Mouse (Mus musculus) frontal cortex, adult (tissue): Measurements from ENCODE around the gene Slc38a1.
A peak's percentile ranks its signal among the peaks of the same experiment; 100 is the strongest.

Source experiments
- ATAC-seq: cut with Nextera tagmentation; 2 replicates; pipeline ENCODE4 v1.9.2; 2017; ENCODE audit warnings: mild to moderate bottlenecking, moderate library complexity, mixed read lengths; ENCODE audit not compliant: low TSS enrichment

Slc38a1 gene

DNA sequence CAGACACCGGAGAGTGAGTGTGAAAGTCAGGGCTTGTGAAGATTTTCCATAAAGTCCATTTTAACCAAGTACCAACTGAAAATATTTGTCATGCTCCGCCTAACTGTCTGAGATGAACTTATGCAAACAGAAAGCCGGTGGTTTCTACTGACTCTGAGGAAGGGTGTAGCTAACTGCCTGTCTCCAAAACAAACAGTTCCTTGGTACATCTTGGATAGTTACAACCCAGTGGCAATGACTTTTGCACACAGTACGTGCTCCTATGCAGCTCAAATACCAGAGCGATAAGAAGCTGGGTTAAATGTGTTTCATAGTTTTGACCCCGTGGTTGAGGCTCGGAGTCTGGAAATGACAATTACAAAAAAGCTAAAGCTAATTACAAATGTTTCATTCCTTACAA, 34.0 kb downstream of the Slc38a1 start:
- no peak for ATAC-seq

DNA sequence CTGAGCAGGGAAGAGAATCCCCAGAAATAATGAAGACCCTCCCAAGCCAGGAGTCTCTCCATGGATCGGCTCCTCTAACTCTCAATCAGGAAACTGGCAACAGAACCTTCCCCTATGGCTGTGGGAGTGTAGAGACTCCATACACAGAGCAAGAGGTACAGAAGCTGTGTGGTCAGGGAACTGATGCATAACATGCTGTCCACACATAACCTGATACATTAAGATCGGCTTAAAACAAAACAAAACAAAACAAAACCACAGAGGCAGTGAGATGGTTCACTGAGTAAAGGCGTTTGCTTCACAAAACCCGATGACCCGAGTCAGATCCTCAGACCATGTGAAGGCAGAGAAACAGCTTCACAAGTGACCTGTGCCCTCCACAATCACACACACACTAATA, 35.3 kb downstream of the Slc38a1 start:
- no peak for ATAC-seq

DNA sequence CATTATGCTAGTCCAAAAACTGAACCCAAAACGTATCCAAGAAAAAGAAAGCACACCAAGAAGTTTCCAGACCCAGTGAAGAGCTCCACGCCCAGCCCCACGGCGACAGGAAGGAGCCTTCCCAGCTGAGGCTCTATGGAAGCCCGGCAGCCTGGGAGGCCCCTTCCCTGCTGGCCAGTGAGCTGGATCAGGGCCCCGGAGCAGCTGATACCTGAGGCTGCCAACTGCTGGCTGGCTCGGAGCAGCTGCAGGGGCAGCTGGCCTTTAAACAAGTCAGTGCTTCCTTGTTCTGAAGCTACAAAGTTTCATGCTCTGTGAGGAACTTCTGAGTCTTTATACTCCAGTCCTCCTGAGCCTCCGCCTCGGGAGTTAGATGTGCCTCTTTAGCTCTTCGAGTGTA, 38.4 kb downstream of the Slc38a1 start:
- ATAC-seq, result 0 out of 2 replicates have a peak, but pooled peaks have one; percentile 44

DNA sequence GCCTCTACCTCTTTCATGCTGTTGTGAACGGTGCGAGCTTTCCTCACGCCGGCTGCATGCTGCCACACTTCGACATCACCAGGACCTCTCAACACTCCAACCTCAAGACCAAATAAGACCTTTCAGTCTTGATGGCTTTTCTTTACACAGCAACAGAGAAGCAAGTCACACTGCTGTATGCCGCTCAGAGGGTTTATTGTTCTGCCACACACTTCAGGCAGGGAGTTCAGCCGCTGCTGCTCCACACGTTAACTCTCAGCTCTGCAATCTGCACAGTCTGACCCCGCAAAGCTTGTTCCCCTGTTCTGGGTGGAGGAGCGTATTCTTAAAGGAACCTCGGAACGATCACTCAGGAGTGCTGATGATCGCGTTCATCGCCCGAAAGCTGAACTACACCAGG, 40.7 kb downstream of the Slc38a1 start:
- ATAC-seq, result no peak

DNA sequence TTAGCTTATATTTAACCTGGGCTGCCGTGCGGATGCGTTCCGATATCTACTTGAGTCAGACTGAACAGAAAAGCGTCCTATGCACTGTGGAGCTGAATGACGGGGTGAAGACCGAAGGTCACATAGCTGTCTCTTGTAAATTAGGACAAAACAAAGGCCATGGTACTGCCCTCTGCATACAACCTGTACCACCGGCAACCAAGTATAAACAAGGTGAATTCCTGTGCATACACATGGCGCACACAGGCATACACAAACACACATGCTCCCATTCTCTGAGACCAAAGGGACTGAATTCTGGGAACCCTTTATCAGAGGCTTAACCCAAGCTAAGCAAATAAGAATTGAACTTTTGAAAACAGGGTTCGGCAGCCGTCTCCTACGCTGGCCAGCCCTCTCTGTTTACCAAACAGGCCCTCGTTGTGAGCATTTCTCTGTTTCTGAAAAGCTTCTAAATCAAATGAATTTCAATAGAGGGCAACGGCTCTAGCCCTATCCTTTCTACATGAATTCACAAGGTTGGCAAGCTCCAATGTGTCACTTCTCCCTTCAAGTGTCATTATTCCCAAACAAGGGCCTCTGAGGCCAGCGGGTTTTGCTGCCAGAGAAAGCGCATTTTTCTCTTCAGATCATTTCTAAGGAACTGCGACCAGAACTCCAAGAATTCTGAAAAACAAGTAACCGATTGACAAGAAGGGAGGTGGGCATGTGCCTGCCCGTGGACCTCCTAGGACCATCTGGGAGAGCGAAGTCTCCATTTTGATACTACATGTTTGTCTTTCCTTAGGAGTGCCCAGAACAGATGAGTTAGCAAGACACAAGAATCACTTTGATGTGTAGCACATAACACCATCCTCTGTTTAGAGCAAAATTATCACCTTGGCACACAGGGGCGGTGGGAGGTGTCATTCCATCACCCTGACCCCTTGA, 42.6 kb downstream of the Slc38a1 start:
- no peak for ATAC-seq

DNA sequence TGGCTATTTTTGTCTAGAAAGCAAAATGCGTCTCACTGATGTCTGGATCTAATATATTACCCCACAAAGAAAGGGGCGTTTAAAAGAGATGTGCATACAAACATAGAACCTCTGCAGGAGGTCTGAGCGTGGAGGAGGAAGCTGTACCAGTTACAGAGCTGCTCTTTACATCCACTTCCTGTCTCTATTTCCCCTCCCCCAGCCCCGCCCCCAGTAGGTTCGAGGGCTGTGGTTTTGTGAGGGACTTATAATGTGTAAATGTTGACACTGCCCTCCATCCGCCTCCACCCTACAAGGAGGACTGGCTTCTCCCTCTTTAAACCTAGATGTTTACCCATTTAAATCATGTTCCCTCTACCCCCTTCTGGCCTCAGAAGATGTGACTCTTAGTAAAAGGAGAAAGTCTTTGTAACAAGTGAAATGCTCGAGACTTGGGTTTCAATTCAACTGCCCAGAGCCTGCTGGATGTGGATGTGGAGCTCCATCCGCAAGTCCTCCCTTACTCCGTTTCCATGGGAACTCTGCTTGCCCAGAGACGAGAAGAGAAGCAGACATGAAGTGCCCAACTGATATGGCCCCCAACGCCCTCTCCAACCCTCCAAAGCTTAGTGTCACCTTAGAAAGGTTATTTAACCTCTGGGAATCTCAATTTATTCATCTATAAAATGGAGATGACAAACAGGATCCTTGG, 43.7 kb downstream of the Slc38a1 start:
- no peak for ATAC-seq

DNA sequence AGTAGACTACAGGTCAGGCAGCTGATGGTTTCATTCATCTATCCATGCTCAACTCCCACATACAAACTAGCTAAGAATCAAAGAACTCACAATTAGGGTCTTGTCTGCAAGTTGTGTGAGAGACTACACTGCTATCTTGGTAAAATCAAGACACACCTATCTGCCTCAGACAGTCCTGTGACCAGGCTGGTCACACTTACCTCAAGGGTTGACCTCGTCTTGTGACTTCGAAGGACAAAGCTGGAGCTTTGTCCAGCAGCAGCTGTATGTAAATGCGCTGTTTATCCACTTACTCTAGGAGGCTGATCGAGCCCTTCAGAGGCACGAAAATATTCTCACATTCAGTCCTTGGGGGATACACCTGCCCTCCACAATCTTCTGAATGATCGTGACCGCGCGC, 45.6 kb downstream of the Slc38a1 start:
- no peak for ATAC-seq

DNA sequence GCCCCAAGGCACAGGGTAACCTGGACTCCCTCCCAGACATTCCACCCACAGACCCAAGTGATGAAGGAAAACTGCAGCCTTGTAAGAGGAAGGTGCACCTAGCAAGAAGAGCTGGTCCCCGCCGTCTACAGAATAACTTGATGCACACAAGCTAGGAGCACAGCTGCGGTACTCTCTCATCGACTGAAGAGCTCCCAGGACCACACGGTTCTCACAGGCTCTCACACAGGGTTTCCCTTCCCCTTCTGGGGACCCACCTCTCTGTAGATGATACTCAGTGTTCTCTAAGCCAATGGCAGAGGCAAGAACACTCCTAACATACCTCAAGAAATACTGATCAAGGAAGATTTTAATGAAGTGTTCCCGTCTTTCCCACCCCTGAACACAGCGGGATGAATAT, 48.4 kb downstream of the Slc38a1 start:
- no peak for ATAC-seq

DNA sequence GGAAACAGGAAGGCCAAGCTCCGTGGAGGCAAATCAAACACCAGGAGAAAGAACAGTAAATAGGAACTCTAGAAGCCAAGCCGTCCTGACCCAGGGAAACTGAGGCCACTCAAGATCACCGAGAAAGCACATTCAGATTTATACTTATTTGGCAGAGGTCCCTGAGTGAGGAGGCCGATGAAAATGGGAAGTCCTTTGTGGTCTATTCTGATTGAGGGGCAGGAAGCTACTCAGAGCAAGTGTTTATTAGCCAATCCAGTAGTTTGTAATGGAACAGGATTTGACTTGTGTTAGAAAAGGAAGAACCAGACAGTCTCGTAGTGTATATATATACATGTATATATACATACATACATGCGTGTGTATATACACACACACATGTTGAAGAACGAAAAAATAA, 48.8 kb downstream of the Slc38a1 start:
- ATAC-seq, result no peak

DNA sequence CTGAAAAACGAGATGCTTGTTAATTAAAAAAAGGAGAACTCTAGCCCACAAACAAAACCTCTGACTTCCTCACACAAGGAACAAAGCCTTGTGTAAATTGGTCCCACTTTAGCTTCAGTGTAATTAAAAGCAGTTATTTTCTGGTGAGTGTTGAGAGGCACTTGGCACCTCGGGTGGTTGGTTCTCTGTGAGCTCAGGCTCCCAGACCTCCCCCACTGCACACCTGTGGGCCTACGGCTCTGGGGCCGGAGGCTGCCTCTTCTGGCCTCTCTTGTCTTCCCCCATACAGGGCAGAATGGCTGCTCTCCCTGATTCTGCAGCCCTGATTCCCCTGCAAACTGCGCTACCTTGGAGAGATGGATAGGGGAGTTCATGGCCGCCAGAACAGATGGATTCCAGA, 49.3 kb downstream of the Slc38a1 start:
- ATAC-seq, result no peak

DNA sequence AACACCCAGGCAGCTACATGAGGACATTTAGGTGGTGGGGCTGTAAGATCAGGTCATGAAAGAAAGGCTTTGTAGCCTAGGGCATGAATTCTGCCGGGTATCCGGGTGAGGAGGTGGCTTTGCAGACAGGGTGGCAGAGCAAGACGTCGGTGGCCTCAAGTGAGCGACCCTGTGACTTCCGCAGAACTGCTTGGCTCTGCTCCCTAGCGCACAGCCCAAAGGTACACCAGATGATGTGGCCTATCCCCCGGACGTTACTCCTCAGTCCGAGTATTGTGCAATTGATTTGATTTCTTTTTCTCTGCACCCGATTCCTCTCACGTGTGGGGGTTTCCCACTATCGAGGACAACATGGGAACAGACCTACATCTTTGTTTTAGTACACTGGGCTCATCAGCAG, 49.7 kb downstream of the Slc38a1 start:
- ATAC-seq, result no peak

DNA sequence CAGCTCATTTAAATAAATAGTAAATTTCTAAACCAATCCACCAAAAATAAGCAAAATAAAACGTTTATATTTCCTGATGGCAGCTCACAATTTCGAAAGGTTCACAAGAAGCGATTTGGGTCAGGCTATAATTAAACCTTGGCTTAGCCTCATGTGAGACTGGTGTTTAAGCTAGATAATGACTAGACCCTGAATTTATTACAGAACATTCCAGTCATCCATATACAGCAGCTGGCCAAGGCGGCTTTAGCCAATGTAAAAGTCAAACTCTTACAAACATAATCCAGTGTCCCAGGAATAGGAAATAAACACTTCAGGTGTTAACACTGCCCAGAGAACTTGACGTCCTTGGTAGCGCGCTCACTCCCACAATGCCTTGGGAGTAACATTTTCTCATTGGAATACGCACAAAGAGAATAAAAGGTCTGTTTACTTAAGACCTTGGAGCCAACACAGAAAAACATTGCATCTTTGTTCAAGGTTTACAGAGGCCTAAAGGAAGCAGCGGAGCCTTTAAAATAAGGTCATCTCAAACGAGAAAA, 50.8 kb downstream of the Slc38a1 start:
- ATAC-seq, result no peak

DNA sequence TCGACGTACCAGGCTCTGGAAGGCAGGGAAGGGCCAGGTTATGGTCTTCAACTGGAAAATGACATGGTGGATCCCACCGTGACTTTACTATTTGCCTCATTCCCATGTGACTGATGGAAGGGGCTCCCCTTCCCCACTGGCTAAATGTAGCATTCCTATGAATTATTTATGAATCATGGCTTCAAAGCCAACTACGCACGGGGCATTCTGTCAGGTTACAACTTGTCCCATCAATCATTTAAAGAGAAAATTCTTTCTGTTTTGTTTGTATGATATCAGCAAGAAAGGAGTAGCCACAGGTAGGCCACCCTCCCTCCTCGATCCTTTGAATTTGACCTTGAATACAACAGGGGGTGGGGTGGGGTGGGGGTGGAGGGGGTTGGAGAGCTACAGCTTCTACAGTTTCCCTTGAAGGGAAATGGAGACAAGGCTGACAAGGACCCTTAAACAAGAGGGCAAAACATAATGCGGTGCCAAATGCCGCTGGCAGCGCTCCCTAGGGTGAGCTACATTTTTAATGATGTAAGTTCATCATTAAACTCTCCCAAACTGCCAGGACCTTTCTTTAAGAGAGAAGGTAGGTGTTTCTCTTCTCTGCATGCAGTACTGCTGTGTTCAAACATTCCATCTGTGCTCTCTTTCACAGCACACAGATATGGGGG, 53.6 kb downstream of the Slc38a1 start:
- no peak for ATAC-seq

DNA sequence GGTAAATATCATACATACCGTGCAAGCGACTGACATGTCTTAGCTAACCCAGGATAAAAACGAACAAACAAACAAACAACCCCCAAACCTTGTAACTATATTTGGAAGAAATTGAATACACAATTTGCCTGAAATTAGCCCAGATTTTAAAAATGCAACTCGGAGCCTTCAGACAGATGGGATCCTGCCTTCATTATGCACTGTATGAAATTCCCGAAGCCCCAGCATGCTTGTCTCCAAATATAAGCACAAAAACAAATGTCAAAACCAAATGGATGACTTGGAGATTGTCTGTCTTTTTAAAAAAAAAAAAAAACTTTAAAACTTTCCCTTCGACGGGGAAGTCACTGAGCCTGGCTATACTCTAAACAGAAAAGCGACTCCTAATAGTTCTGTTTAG, 54.7 kb downstream of the Slc38a1 start:
- ATAC-seq, result no peak

DNA sequence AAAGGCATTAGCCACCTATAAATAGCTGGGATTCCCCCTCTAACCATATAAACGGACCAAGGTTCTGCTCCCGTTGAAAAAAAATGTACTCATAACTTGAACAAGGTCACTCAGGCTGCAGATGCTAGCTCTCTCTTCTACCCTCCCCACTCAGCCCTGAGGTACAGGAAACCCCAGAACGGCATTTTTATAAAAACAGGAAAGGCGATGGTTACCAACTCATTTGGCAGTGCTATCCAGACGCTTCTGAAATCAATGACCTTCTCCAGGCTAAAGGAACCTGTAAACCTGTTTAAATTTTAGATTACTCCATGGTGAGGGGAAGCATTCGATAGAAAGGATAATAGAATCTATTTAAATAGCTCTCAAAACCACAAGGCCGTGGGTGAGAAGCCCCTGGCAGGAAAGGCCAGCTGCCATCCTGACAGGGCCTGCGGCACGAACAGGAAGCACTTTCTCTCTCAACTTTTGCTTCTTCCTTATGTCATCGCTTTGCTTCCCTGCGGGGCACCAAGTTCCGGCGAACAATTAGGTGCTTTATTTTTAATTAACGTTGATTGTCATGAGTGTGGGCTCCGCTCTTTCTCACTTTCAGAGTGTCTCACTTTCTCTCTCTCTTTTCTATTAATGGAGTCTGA, 59.2 kb downstream of the Slc38a1 start:
- no peak for ATAC-seq

DNA sequence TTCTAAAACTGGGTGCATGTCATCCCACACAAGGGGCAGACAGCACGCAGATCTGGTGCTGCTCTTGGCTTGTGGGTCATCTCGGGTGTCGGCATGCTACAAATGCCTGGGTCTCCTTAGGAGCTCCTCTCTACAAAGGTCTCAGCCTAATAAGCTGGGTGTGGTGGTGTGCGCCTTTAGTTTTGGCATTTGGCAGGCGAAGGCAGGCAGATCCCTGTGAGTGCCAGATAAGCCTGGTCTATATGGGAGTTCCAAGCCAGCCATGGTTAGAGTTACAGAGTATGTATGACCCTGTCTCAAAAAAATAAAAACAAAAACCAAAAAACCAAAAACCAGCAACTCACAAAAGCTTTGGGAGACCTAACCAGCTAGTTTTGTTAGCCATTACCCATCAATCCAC, 65.7 kb downstream of the Slc38a1 start:
- ATAC-seq, result no peak

DNA sequence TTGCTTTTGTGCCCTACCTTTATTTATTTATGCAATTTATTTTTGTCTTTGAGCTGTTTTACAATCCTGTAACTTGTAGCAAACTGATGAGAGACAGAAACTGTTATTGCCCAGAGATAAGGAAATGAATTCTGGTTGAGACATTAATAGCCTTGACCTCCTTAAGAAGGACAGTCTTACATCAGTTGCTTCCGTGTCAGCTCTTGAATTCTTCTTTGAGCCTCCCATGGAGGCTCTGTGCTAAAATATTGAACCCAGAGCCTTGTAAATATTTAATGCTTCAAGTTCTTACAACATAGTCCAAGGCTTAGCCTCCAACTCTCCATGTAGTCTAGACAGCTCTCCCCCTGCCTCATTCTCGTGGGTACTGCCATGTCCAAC, 73.7 kb downstream of the Slc38a1 start:
- ATAC-seq, result no peak

DNA sequence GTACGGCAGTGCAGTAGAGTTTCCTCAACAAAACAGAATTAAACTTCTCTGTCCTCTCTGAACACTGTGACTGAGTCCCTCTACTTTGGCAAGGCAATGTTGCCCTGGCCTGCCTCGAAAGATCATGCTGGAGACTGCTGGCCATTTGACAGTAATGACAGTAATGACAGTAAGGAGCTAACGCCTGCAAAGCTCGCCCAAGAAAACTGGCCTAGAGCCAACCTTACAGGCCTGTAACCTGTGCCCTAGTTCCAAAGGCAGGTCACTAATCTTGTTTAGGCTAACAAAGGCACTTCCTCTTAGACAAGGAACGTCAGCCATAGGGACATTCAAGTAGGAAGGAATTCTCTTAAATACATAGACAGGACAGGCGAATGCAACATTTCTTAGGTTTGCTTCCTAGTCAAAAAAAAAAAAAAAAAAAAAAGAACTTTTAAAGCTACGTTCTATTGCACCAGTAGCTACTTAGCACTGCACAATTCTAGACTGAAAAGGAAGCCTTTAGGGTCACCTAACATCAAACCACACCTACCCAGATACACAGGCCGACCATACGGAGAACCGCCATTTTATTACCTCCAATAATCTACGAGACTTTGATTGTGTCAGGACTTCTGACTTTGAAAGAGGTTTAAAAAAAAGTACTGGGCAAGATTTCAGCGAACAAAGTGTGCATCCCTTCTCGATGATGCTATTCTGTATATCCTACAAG, 74.3 kb downstream of the Slc38a1 start:
- ATAC-seq, result no peak

DNA sequence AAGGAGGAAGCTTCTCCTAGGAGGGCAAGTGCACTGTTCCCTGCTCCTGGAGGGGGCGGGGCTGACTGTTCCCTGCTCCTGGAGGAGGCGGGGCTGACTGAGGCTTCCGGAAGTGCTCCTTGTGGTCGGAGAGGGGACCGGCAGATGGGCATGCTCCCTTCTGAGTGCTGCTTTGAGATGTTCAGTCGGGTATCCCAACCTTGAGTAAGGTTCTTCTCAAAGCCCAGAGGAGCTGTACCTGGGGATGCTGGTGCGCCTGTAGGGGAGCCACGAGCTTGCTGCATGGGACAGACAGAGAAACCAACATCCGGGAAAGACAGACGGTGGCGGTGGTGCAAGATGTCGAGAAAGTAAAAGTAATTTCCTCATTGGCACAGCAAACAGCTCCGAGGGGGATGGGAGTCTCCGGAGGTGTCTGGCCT, 75.9 kb downstream of the Slc38a1 start:
- ATAC-seq, result no peak

DNA sequence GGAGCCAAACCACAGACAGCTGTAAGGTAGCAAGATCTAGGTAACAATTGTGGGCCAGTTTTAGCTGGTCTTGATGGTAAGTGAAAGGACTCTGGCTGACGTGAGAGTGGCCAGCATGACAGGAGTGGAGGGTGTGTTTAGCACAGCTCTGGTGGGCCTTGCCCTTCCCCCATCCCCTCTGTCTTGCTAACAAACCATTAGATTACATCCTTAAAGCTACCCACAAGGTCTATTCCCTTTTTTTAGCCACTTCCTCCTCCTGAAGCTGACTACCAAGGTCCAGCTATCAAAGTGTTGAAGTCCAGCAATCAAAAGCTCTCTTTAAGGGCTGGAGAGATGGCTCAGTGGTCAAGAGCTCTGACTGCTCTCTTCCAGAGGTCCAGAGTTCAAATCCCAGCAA, 78.9 kb downstream of the Slc38a1 start:
- no peak for ATAC-seq

DNA sequence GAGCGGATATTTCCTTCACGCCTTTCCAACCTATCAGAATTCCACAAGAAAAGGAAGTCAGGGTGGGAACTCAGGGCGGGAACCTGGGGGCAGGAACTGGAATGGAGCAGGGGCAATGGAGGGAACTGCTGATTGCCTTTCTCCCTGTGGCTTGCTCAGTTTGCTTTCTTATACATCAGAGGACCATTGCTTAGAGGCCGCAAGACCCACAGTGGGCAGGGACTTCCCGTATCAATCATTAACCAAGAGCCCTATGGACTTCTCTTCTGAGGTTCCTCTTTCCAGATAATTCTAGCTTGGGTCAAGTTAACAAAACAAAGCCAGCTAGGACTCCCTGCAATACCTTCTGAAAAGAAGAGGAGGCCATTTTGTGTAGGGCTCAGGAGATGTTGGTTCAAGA, 80.2 kb downstream of the Slc38a1 start:
- no peak for ATAC-seq
